Mouse (Mus musculus) CH12.LX (cell line): ENCODE data around the gene Xpnpep2. TPM values are rescaled to one million over a fixed set of nuclear protein-coding genes. Genes with fewer than 3 reads are reported as not detected.

Source experiments
- DNase-seq: peaks from one replicate; pipeline ENCODE4 v3.0.0-alpha.2; 2013; ENCODE audit errors: extremely low read depth
- H3K27ac ChIP-seq: 2 replicates; pipeline ENCODE4 v1.5.1; 2012; ENCODE audit warnings: low read depth, mild to moderate bottlenecking, control low read depth, moderate library complexity; ENCODE audit not compliant: insufficient read depth
- H3K27me3 ChIP-seq: replicated peaks from 2 replicates; pipeline ENCODE3; 2012; ENCODE audit warnings: inconsistent platforms
- H3K36me3 ChIP-seq, 2 experiments: replicated peaks in 1 of 2; 2 replicates each; pipeline versions ENCODE3 to v1.6.1; 2012; ENCODE audit warnings: inconsistent platforms in 1 of 2, low read length in 1 of 2, mild to moderate bottlenecking in 1 of 2, mixed read lengths in 1 of 2, moderate library complexity in 1 of 2; ENCODE audit not compliant: control insufficient read depth in 1 of 2, insufficient read depth in 1 of 2
- H3K4me1 ChIP-seq, 2 experiments: 2 replicates each; pipeline ENCODE4 v1.6.1; 2012; ENCODE audit warnings: inconsistent platforms in 1 of 2, moderate library complexity in 1 of 2; ENCODE audit not compliant: insufficient read depth in 2 of 2, control insufficient read depth in 1 of 2
- H3K4me2 ChIP-seq: 2 replicates; pipeline ENCODE4 v1.6.1; 2012; ENCODE audit warnings: low read depth, mild to moderate bottlenecking, control low read depth; ENCODE audit not compliant: poor library complexity, insufficient read depth, severe bottlenecking
- H3K4me3 ChIP-seq, 3 experiments: fragments of 150-350 bp in 1 of 3; sonication (generic) in 1 of 3; replicated peaks in 1 of 3; 2 replicates each; pipeline versions ENCODE3 to v1.5.1; 2011 to 2012; ENCODE audit warnings: low read depth in 2 of 3, low read length in 2 of 3, mild to moderate bottlenecking in 2 of 3, moderate library complexity in 2 of 3, control low read depth in 1 of 3, improper control_type of control experiment in 1 of 3, inconsistent platforms in 1 of 3, mixed read lengths in 1 of 3; ENCODE audit not compliant: poor library complexity in 1 of 3
- H3K79me2 ChIP-seq: replicated peaks from 2 replicates; pipeline ENCODE4 v1.6.1; 2012; ENCODE audit warnings: mild to moderate bottlenecking, moderate library complexity; ENCODE audit not compliant: control insufficient read depth, poor library complexity, insufficient read depth, severe bottlenecking; ENCODE audit errors: extremely low read depth
- H3K9ac ChIP-seq: 2 replicates; pipeline ENCODE4 v1.6.1; 2012; ENCODE audit warnings: low read depth, mild to moderate bottlenecking, control low read depth, moderate library complexity; ENCODE audit not compliant: insufficient read depth
- H3K9me3 ChIP-seq: replicated peaks from 2 replicates; pipeline ENCODE3; 2012; ENCODE audit warnings: low read length, inconsistent platforms, mixed read lengths
- BHLHE40 ChIP-seq: IDR thresholded peaks from 2 replicates; pipeline ENCODE4 v1.6.1; 2011; ENCODE audit warnings: mild to moderate bottlenecking, low read depth, low read length, improper control_type of control experiment
- CHD1 ChIP-seq: IDR thresholded peaks from 2 replicates; pipeline ENCODE4 v1.6.1; 2012; ENCODE audit warnings: low read depth, low read length, improper control_type of control experiment, inconsistent platforms
- CHD2 ChIP-seq: IDR thresholded peaks from 2 replicates; pipeline ENCODE4 v1.6.1; 2011; ENCODE audit warnings: low read length, improper control_type of control experiment
- CTCF ChIP-seq, 2 experiments: IDR thresholded peaks in 1 of 2; conservative IDR thresholded peaks in 1 of 2; 2 replicates each; pipeline ENCODE4 v1.5.1; 2011 to 2012; ENCODE audit warnings: low read depth in 2 of 2, low read length in 2 of 2, improper control_type of control experiment in 1 of 2, inconsistent platforms in 1 of 2, mild to moderate bottlenecking in 1 of 2, moderate library complexity in 1 of 2
- EP300 ChIP-seq: IDR thresholded peaks from 2 replicates; pipeline ENCODE4 v1.6.1; 2011; ENCODE audit warnings: low read length, improper control_type of control experiment
- GABPA ChIP-seq: IDR thresholded peaks from 2 replicates; pipeline ENCODE4 v1.6.1; 2012; ENCODE audit warnings: low read depth, low read length, improper control_type of control experiment, inconsistent platforms; ENCODE audit not compliant: insufficient replicate concordance
- IRF4 ChIP-seq: IDR thresholded peaks from 2 replicates; pipeline ENCODE4 v1.6.1; 2014; ENCODE audit warnings: low read depth, mild to moderate bottlenecking, inconsistent platforms, low read length, improper control_type of control experiment
- KAT2A ChIP-seq: IDR thresholded peaks from 2 replicates; pipeline ENCODE4 v1.6.1; 2012; ENCODE audit warnings: low read length, improper control_type of control experiment, inconsistent platforms; ENCODE audit not compliant: insufficient replicate concordance
- MAFK ChIP-seq: IDR thresholded peaks from 2 replicates; pipeline ENCODE4 v1.6.1; 2011; ENCODE audit warnings: low read length, improper control_type of control experiment; ENCODE audit not compliant: insufficient replicate concordance
- MAX ChIP-seq: IDR thresholded peaks from 2 replicates; pipeline ENCODE4 v1.6.1; 2011; ENCODE audit warnings: low read length, improper control_type of control experiment
- MAZ ChIP-seq: IDR thresholded peaks from 2 replicates; pipeline ENCODE4 v1.6.1; 2012; ENCODE audit warnings: low read depth, mild to moderate bottlenecking, inconsistent platforms, low read length, improper control_type of control experiment, moderate library complexity
- MEF2A ChIP-seq: IDR thresholded peaks from 2 replicates; pipeline ENCODE4 v1.6.1; 2014; ENCODE audit warnings: low read depth, mild to moderate bottlenecking, inconsistent platforms, low read length, improper control_type of control experiment, borderline replicate concordance
- MXI1 ChIP-seq: IDR thresholded peaks from 2 replicates; pipeline ENCODE4 v1.6.1; 2011; ENCODE audit warnings: mild to moderate bottlenecking, low read depth, low read length, improper control_type of control experiment
- MYC ChIP-seq: IDR thresholded peaks from 2 replicates; pipeline ENCODE4 v1.6.1; 2011; ENCODE audit warnings: low read depth, mild to moderate bottlenecking, improper control_type of control experiment, low read length
- NELFE ChIP-seq: IDR thresholded peaks from 2 replicates; pipeline ENCODE4 v1.6.1; 2011; ENCODE audit warnings: low read depth, low read length, improper control_type of control experiment
- NRF1 ChIP-seq: IDR thresholded peaks from 2 replicates; pipeline ENCODE4 v1.6.1; 2014; ENCODE audit warnings: low read depth, mild to moderate bottlenecking, inconsistent platforms, low read length, improper control_type of control experiment, moderate library complexity
- PAX5 ChIP-seq: IDR thresholded peaks from 2 replicates; pipeline ENCODE4 v1.6.1; 2012; ENCODE audit warnings: low read length, inconsistent platforms, mixed read lengths
- POLR2A ChIP-seq: IDR thresholded peaks from 2 replicates; pipeline ENCODE4 v1.6.1; 2011; ENCODE audit warnings: low read depth, mild to moderate bottlenecking, improper control_type of control experiment, low read length
- SIN3A ChIP-seq: IDR thresholded peaks from 2 replicates; pipeline ENCODE4 v1.6.1; 2012; ENCODE audit warnings: low read length, improper control_type of control experiment, inconsistent platforms
- SMC3 ChIP-seq: IDR thresholded peaks from 2 replicates; pipeline ENCODE4 v1.6.1; 2011; ENCODE audit warnings: low read depth, low read length, improper control_type of control experiment
- TBP ChIP-seq: conservative IDR thresholded peaks from 2 replicates; pipeline ENCODE4 v1.6.1; 2011; ENCODE audit warnings: low read depth, low read length, improper control_type of control experiment
- UBTF ChIP-seq: IDR thresholded peaks from 2 replicates; pipeline ENCODE4 v1.6.1; 2012; ENCODE audit warnings: low read depth, mild to moderate bottlenecking, inconsistent platforms, low read length, improper control_type of control experiment, moderate library complexity
- USF1 ChIP-seq: IDR thresholded peaks from 2 replicates; pipeline ENCODE4 v1.6.1; 2014; ENCODE audit warnings: low read depth, mild to moderate bottlenecking, inconsistent platforms, low read length, improper control_type of control experiment
- USF2 ChIP-seq: conservative IDR thresholded peaks from 2 replicates; pipeline ENCODE4 v1.6.1; 2011; ENCODE audit warnings: low read depth, low read length, improper control_type of control experiment
- ZC3H11A ChIP-seq: IDR thresholded peaks from 2 replicates; pipeline ENCODE4 v1.6.1; 2012; ENCODE audit warnings: low read depth, mild to moderate bottlenecking, inconsistent platforms, low read length, improper control_type of control experiment
- dilution Hi-C: fragments of 300-500 bp; cut with MboI; formaldehyde crosslinking; loops from 2 replicates; pipeline ENCODE4 v1.14.3; 2020; ENCODE audit warnings: low sequenced_read_pairs; ENCODE audit not compliant: extremely low pct_unique_long_range_greater_than_20kb, extremely low pct_ligation_motif_present
- in situ Hi-C: fragments of 300-500 bp; cut with MboI; formaldehyde crosslinking; loops from 3 replicates; pipeline ENCODE4 v1.14.3; 2019; ENCODE audit warnings: low sequenced_read_pairs, low pct_ligation_motif_present, low pct_unique_long_range_greater_than_20kb, mixed read lengths
- polyA plus RNA-seq: library from polyadenylated mRNA; unstranded; fragments of >175 nt; gene quantifications from 2 replicates; pipeline ENCODE4 v1.2.1, GENCODE M21; 2012; ENCODE audit warnings: low read depth; ENCODE audit not compliant: insufficient read length
- total RNA-seq, 2 experiments: library from RNA; depleted of rRNA; stranded (reverse); fragments of 300-350 nt in 1 of 2; fragments of >200 nt in 1 of 2; gene quantifications; 2 replicates each; pipeline ENCODE4 v1.2.3; 2012 to 2014

Xpnpep2 gene
- total and polyA plus RNA-seq, 3 experiments, result 0.05 to 0.14 (median 0.08) TPM

DNA sequence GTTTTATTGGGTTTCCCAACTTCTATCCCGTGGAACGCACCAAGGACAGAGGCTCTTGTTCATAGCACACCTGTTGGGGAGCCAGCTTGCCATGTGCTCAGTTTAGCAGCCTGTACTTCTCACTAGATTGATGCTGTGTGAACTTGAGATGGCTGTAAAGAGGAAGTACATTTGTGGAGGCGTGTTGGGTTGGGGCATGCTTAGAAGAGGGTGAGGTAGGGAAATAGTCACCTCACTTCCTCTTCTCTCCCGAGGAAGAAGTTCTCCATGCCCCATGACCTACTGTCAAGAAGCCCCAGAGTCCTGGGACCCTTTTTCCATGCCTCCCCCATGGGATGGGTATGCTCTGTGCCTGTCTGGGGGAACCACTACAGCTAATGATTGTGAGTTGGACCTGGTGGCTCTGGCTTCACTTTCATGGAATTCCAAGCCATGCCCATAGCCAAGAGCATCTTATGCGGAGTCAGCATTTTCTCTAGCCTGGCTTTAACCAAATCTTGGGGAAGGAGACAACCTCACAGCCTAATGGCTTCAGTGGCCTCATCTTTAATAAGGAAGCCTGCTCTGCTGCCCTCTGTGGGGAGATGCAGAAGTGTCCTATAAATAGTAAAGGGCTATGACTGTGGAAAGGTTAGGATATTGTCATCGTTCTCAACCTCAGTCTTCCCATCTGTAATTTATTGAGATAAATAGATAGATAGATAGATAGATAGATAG is 19.1 kb downstream of the Xpnpep2 start:
- Histone ChIP-seq H3K79me2 (no peaks in the 10 kb centered on the region), H3K4me1 (peaks cover 19 to 37% of the 10 kb centered on the region in 2 experiments; a peak in 3 of 4 replicates), H3K4me3 (no peak overlapping the region), H3K27ac (0 out of 2 replicates have a peak overlapping the region, but pooled peaks have one; percentile 39), H3K36me3 (no peaks in the 10 kb centered on the region), H3K27me3 (no peaks in the 10 kb centered on the region), H3K4me2 (no peak overlapping the region), H3K9ac (0 out of 2 replicates have a peak overlapping the region, but pooled peaks have one; percentile 2), H3K9me3 (no peaks in the 10 kb centered on the region)
- TF ChIP-seq BHLHE40, result 0 out of 2 replicates have a peak, but pooled peaks have one; percentile 36
- TF ChIP-seq NRF1, result peak; percentile 10; the same call in 1 of the 2 replicates
- TF ChIP-seq KAT2A, result 0 out of 2 replicates have a peak, but pooled peaks have one; percentile 17
- TF ChIP-seq POLR2A, result 0 out of 2 replicates have a peak, but pooled peaks have one; percentile 21
- TF ChIP-seq CTCF (conservative IDR thresholded peaks at IDR 0.05 in 1 of 2, IDR thresholded peaks at IDR 0.05 in 1 of 2; ENCODE audit: low read depth in 2 of 2, low read length in 2 of 2), result peak in 1 of 2 experiments; percentile 39; a peak in 2 of 4 replicates
- peak; percentile 9; the same call in 1 of the 2 replicates for TF ChIP-seq MEF2A
- TF ChIP-seq SMC3, result no peak; the same call in 1 of the 2 replicates
- TF ChIP-seq CHD2, result no peak
- peak; percentile 79 for TF ChIP-seq MYC
- peak; percentile 75 for TF ChIP-seq MAX
- TF ChIP-seq MAZ, result no peak
- TF ChIP-seq SIN3A, result 0 out of 2 replicates have a peak, but pooled peaks have one; percentile 45
- TF ChIP-seq MAFK, result peak; percentile 86
- no peak for TF ChIP-seq ZC3H11A
- TF ChIP-seq NELFE, result peak; percentile 43; the same call in 1 of the 2 replicates
- TF ChIP-seq MXI1, result peak; percentile 52; the same call in 1 of the 2 replicates
- no peak for DNase-seq
- in situ Hi-C loops, result no loop called here
- dilution Hi-C loops, result no loop called here

DNA sequence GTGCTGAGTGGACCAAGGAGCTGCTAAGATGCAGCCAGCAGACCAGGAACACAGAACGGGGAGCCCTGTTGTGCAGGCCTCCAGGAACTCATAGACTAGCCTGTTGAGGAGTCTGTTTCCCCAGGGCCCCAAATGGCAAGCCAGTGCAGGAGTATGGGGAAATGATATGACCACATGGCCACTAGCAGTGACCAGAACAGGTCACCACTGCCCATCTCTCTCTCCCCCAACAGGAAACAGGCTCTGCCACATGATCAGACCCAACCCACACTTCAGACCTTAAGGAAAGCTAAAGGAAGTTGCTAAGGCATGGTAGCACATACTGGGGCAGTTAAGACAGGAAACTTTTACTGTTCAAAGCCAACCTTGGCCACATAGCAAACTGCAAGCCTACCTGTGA is 20.6 kb downstream of the Xpnpep2 start:
- Histone ChIP-seq H3K27ac (no peak overlapping the region), H3K9ac (no peak overlapping the region), H3K27me3 (no peaks in the 10 kb centered on the region), H3K36me3 (no peaks in the 10 kb centered on the region), H3K4me3 (no peak overlapping the region), H3K4me2 (no peak overlapping the region), H3K4me1 (peaks cover 19 to 37% of the 10 kb centered on the region in 2 experiments; a peak in 3 of 4 replicates), H3K9me3 (no peaks in the 10 kb centered on the region), H3K79me2 (no peaks in the 10 kb centered on the region)
- in situ Hi-C loops (no loop called here), dilution Hi-C loops (no loop called here)
- no peak for DNase-seq
- no peak for TF ChIP-seq GABPA
- TF ChIP-seq USF2, result no peak
- no peak for TF ChIP-seq USF1
- no peak for TF ChIP-seq IRF4
- TF ChIP-seq UBTF, result no peak
- TF ChIP-seq EP300, result no peak
- no peak for TF ChIP-seq SMC3
- no peak for TF ChIP-seq SIN3A
- TF ChIP-seq CHD1, result no peak
- no peak for TF ChIP-seq PAX5
- TF ChIP-seq TBP, result no peak
- no peak for TF ChIP-seq BHLHE40
